Mouse (Mus musculus) cerebellum, adult 2 months (tissue): Measurements from ENCODE around the gene Olfr348. TPM values are rescaled to one million over a fixed set of nuclear protein-coding genes. Genes with fewer than 3 reads are reported as not detected.

Experiments
- DNase-seq, 2 experiments: peaks; one replicate each; pipeline ENCODE4 v3.0.0; 2021
- H3K27ac ChIP-seq: fragments of 200-500 bp; 2 replicates; pipeline ENCODE4 v1.5.1; 2012; ENCODE audit warnings: low read length, control low read depth, inconsistent platforms; ENCODE audit not compliant: insufficient read depth
- H3K27me3 ChIP-seq: fragments of 200-500 bp; 2 replicates; pipeline ENCODE4 v1.6.1; 2012; ENCODE audit warnings: inconsistent platforms, mild to moderate bottlenecking, low read length, moderate library complexity; ENCODE audit not compliant: control insufficient read depth, insufficient read depth
- H3K4me1 ChIP-seq: fragments of 200-500 bp; 2 replicates; pipeline ENCODE4 v1.6.1; 2011; ENCODE audit warnings: low read length; ENCODE audit not compliant: control insufficient read depth, insufficient read depth
- H3K4me3 ChIP-seq: fragments of 200-500 bp; replicated peaks from 2 replicates; pipeline ENCODE3; 2011; ENCODE audit warnings: mild to moderate bottlenecking, low read depth, low read length, control low read depth; ENCODE audit not compliant: insufficient read depth
- CTCF ChIP-seq: fragments of 200-500 bp; IDR thresholded peaks from 2 replicates; pipeline ENCODE4 v1.5.1; 2011; ENCODE audit warnings: low read depth, mild to moderate bottlenecking, control low read depth, low read length, moderate library complexity, borderline replicate concordance; ENCODE audit not compliant: insufficient read depth
- POLR2A ChIP-seq: fragments of 200-500 bp; IDR thresholded peaks from 2 replicates; pipeline ENCODE4 v1.6.1; 2011; ENCODE audit warnings: low read length, control low read depth, borderline replicate concordance; ENCODE audit not compliant: insufficient read depth
- WGBS: fragments of 180-500 bp; shearing (Covaris S2); methylation state at CpG from one replicate; pipeline ENCODE4 v1.1.7; 2018; 5-methylcytosine and 5-hydroxymethylcytosine counted together
- polyA plus RNA-seq: library from polyadenylated mRNA; depleted of rRNA; stranded (reverse); fragments of >200 nt; gene quantifications from 2 replicates; pipeline ENCODE4 v1.2.3, GENCODE M21; 2012; rRNA removed

Gene Olfr348
- polyA plus RNA-seq = not detected in 2 replicates

DNA sequence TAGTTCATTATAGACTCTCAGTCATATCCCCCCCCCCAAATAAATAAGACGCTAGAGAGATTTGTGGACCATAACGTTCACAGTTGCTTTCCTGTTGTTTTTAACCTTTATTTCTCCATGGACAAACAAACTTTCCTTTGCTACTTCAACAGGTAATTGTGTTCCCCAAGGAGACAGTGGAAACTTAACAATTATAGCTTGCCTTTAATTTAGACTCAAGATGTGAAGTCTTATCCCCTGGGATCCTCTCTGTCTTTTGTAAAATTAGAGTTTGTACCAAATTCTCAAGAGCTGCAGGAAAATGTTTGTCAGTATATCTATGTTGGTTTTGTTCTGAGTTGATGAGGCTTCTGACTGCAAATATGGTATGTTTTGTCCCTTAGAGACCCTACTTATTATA, at the start of gene Olfr348:
TSS of gene Olfr348 (plus strand) at position 301 of the 400 bp plus-strand sequence.
- no peak within 1 kb of the TSS for H3K4me3 ChIP-seq
- WGBS = 67% methylated on average over 2 of the region's 2 CpGs
- H3K27ac ChIP-seq = no peak within 1 kb of the TSS
- DNase-seq = no peak
- no peaks in the 10 kb centered on the region for H3K27me3 ChIP-seq
- TF ChIP-seq POLR2A = no peak
- no peak for TF ChIP-seq CTCF
- H3K4me1 ChIP-seq = no peaks in the 10 kb centered on the region

DNA sequence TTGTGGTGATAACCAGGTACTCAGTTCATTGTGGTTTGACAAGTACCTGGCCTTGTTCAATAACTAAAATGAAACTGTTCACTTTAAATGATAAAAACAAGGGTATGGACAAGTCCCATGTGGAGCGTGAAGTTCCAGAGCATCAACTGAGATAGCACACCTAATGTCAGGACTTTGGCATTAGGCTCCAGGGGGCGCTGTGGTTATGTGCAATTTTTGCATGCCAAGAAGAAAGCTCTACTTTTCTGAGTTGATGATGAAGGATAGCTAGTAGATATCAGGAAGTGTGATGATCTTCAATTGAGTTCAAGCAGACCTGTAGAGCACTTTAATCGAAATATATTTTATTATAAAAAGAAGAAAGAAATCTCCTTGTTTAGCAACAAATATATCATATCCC, 47.9 kb upstream of the Olfr348 start:
- WGBS = 51% methylated on average over 3 of the region's 3 CpGs
- no peak for TF ChIP-seq POLR2A
- TF ChIP-seq CTCF = no peak
- no peak for DNase-seq
- Histone ChIP-seq H3K4me3 (no peak overlapping the region), H3K27me3 (no peaks in the 10 kb centered on the region), H3K27ac (no peak overlapping the region), H3K4me1 (no peaks in the 10 kb centered on the region)

DNA sequence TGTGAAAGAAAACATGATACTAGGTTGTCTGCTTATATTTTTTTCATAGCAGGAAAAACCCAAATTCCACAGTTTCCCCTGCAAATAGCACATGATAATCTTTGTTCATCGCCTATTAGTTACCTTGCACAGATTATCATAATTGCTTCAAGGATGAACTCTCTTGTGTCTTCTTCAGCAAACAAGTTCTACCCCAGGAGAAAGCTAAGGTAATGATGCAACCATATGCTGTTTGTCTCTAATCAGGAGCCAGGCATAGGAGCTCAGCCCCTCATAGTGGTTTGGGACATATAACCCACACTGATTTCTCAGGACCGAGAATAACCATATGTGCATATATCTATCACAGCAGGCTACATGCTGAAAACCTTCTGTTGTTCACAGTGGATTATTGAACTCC, 6.2 kb downstream of the Olfr348 start, which contains the start of gene Olfr50:
TSS of gene Olfr50 (plus strand) at position 301 of the 400 bp plus-strand sequence.
- TF ChIP-seq CTCF (no peak), POLR2A (no peak)
- DNase-seq = no peak
- H3K27me3 ChIP-seq = no peaks in the 10 kb centered on the region
- 74% methylated on average over 2 of the region's 2 CpGs for WGBS
- H3K4me3 ChIP-seq = no peak within 1 kb of the TSS
- H3K4me1 ChIP-seq = no peaks in the 10 kb centered on the region
- H3K27ac ChIP-seq = no peak within 1 kb of the TSS

DNA sequence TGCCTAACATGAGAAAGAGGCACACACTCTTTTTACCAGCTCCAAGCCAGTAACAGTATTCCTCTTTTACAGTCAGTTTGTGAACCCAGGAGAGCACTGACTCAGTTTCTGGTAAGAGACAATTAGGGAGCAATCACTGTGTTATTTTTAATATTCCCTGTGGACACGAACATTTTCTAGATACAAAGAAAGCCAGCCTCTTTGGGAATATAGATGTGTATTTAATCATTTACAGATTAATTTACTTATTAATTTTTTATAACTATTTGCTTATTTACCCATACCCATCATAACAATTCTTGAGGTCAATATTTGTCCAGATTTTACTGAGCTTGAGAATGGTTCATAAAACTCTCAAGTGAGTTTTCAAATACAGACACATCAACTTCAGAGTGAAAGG, 32.9 kb downstream of the Olfr348 start, which contains the start of gene Olfr3:
TSS of gene Olfr3 (minus strand) at position 101 of the 400 bp plus-strand sequence.
- Histone ChIP-seq H3K27me3 (no peaks in the 10 kb centered on the region), H3K4me1 (no peaks in the 10 kb centered on the region), H3K4me3 (no peak within 1 kb of the TSS), H3K27ac (no peak within 1 kb of the TSS)
- WGBS = 48% methylated on average over 1 of the region's 1 CpGs
- no peak for TF ChIP-seq POLR2A
- TF ChIP-seq CTCF = no peak
- no peak for DNase-seq

Other genes starting within 250 kb of the Olfr348 start
- gene Olfr344, start 217.6 kb upstream of the Olfr348 start, polyA plus RNA-seq = not detected in 2 replicates
- gene Olfr345, start 144.2 kb upstream of the Olfr348 start, polyA plus RNA-seq = not detected in 2 replicates
- not detected in 2 replicates for gene Olfr346, start 98.5 kb upstream of the Olfr348 start, polyA plus RNA-seq
- gene Olfr347, start 52.4 kb upstream of the Olfr348 start, polyA plus RNA-seq = not detected in 2 replicates
- gene Olfr50, start 6.3 kb downstream of the Olfr348 start, polyA plus RNA-seq = not detected in 2 replicates
- gene Olfr3, start 32.8 kb downstream of the Olfr348 start, polyA plus RNA-seq = not detected in 2 replicates
- gene Olfr350, start 62.0 kb downstream of the Olfr348 start, polyA plus RNA-seq = not detected in 2 replicates
- not detected in 2 replicates for gene Olfr351, start 78.4 kb downstream of the Olfr348 start, polyA plus RNA-seq
- not detected in 2 replicates for gene Olfr352, start 84.2 kb downstream of the Olfr348 start, polyA plus RNA-seq
- not detected in 2 replicates for gene Olfr353, start 108.7 kb downstream of the Olfr348 start, polyA plus RNA-seq
- not detected in 2 replicates for gene Olfr354, start 121.4 kb downstream of the Olfr348 start, polyA plus RNA-seq
- not detected in 2 replicates for gene Olfr355, start 144.6 kb downstream of the Olfr348 start, polyA plus RNA-seq
- not detected in 2 replicates for gene Olfr356, start 152.8 kb downstream of the Olfr348 start, polyA plus RNA-seq
- not detected in 2 replicates for gene Olfr357, start 209.6 kb downstream of the Olfr348 start, polyA plus RNA-seq
- not detected in 2 replicates for gene Olfr358, start 225.1 kb downstream of the Olfr348 start, polyA plus RNA-seq